Mouse (Mus musculus): ENCODE measurements around the gene Churc1. TPM values are rescaled to one million over a fixed set of nuclear protein-coding genes. Genes with fewer than 3 reads are reported as not detected.

Churc1 gene
- total and polyA plus RNA-seq, 3 experiments, result 76.2 to 96.7 (median 87.3) TPM

- TF ChIP-seq POLR2A (IDR thresholded peaks at IDR 0.05; ENCODE audit: insufficient read depth, low read depth, low read length), result no peak
- no peak for TF ChIP-seq CTCF (IDR thresholded peaks at IDR 0.05)
- no peak for TF ChIP-seq EP300 (IDR thresholded peaks at IDR 0.05; ENCODE audit: insufficient read depth, low read depth, low read length)
- no peaks in the 10 kb centered on the region for H3K36me3 ChIP-seq (ENCODE audit: control insufficient read depth, insufficient read depth, low read length)
- H3K4me3 ChIP-seq, result no peak overlapping the region
- peaks cover 4% of the 10 kb centered on the region; the same call in 1 of the 2 replicates for H3K27me3 ChIP-seq (ENCODE audit: control insufficient read depth, insufficient read depth, low read length)
- no peak for DNase-seq
- no peak overlapping the region for H3K27ac ChIP-seq
- H3K79me2 ChIP-seq (replicated peaks; ENCODE audit: control insufficient read depth, insufficient read depth, low read length), result no peaks in the 10 kb centered on the region
- H3K9ac ChIP-seq (ENCODE audit: low read depth, low read length), result no peak overlapping the region
- no peaks in the 10 kb centered on the region for H3K4me1 ChIP-seq (ENCODE audit: control insufficient read depth, insufficient read depth, low read length)
- WGBS, result 73% methylated on average over 4 of the region's 4 CpGs
- intact Hi-C loops (cut with DNase I), result no loop called here
Measured at GRCm38 (mm10) chr12:76817176-76817575, 51.8 kb downstream of the Churc1 start.

GRCm38 (mm10) chr12:76818120-76818519 lies 52.8 kb downstream of the Churc1 start:
- intact Hi-C loops (cut with DNase I), result no loop called here
- H3K27me3 ChIP-seq (ENCODE audit: control insufficient read depth, insufficient read depth, low read length), result peaks cover 4% of the 10 kb centered on the region; the same call in 1 of the 2 replicates
- no peak overlapping the region for H3K4me3 ChIP-seq
- no peaks in the 10 kb centered on the region for H3K79me2 ChIP-seq (replicated peaks; ENCODE audit: control insufficient read depth, insufficient read depth, low read length)
- no peaks in the 10 kb centered on the region for H3K36me3 ChIP-seq (ENCODE audit: control insufficient read depth, insufficient read depth, low read length)
- H3K27ac ChIP-seq, result no peak overlapping the region
- DNase-seq, result no peak
- H3K9ac ChIP-seq (ENCODE audit: low read depth, low read length), result no peak overlapping the region
- WGBS, result 79% methylated on average over 4 of the region's 4 CpGs
- TF ChIP-seq POLR2A (IDR thresholded peaks at IDR 0.05; ENCODE audit: insufficient read depth, low read depth, low read length) (no peak), CTCF (IDR thresholded peaks at IDR 0.05) (no peak), EP300 (IDR thresholded peaks at IDR 0.05; ENCODE audit: insufficient read depth, low read depth, low read length) (no peak)
- H3K4me1 ChIP-seq (ENCODE audit: control insufficient read depth, insufficient read depth, low read length), result no peaks in the 10 kb centered on the region

GRCm38 (mm10) chr12:76818908-76819307 lies 53.6 kb downstream of the Churc1 start:
- no peak for TF ChIP-seq CTCF (IDR thresholded peaks at IDR 0.05)
- no peak for TF ChIP-seq POLR2A (IDR thresholded peaks at IDR 0.05; ENCODE audit: insufficient read depth, low read depth, low read length)
- TF ChIP-seq EP300 (IDR thresholded peaks at IDR 0.05; ENCODE audit: insufficient read depth, low read depth, low read length), result no peak
- intact Hi-C loops (cut with DNase I), result no loop called here
- no peak overlapping the region for H3K4me3 ChIP-seq
- H3K9ac ChIP-seq (ENCODE audit: low read depth, low read length), result no peak overlapping the region
- no peak for DNase-seq
- peaks cover 4% of the 10 kb centered on the region; the same call in 1 of the 2 replicates for H3K27me3 ChIP-seq (ENCODE audit: control insufficient read depth, insufficient read depth, low read length)
- H3K36me3 ChIP-seq (ENCODE audit: control insufficient read depth, insufficient read depth, low read length), result no peaks in the 10 kb centered on the region
- H3K27ac ChIP-seq, result no peak overlapping the region
- H3K4me1 ChIP-seq (ENCODE audit: control insufficient read depth, insufficient read depth, low read length), result no peaks in the 10 kb centered on the region
- no peaks in the 10 kb centered on the region for H3K79me2 ChIP-seq (replicated peaks; ENCODE audit: control insufficient read depth, insufficient read depth, low read length)
- WGBS, result 84% methylated on average over 9 of the region's 9 CpGs

- H3K36me3 ChIP-seq (ENCODE audit: control insufficient read depth, insufficient read depth, low read length), result no peaks in the 10 kb centered on the region
- no peak for DNase-seq
- H3K4me3 ChIP-seq, result no peak overlapping the region
- no peak overlapping the region for H3K27ac ChIP-seq
- TF ChIP-seq CTCF (IDR thresholded peaks at IDR 0.05), result no peak
- H3K9ac ChIP-seq (ENCODE audit: low read depth, low read length), result no peak overlapping the region
- 75% methylated on average over 6 of the region's 6 CpGs for whole genome bisulfite sequencing
- no peaks in the 10 kb centered on the region for H3K79me2 ChIP-seq (replicated peaks; ENCODE audit: control insufficient read depth, insufficient read depth, low read length)
- peaks cover 4% of the 10 kb centered on the region; the same call in 1 of the 2 replicates for H3K27me3 ChIP-seq (ENCODE audit: control insufficient read depth, insufficient read depth, low read length)
- intact Hi-C loops (cut with DNase I), result no loop called here
- H3K4me1 ChIP-seq (ENCODE audit: control insufficient read depth, insufficient read depth, low read length), result no peaks in the 10 kb centered on the region
Measured at GRCm38 (mm10) chr12:76819816-76820215, 54.5 kb downstream of the Churc1 start.

GRCm38 (mm10) chr12:76820615-76821014 lies 55.3 kb downstream of the Churc1 start:
- H3K27me3 ChIP-seq (ENCODE audit: control insufficient read depth, insufficient read depth, low read length), result peaks cover 4% of the 10 kb centered on the region; the same call in 1 of the 2 replicates
- no peak for DNase-seq
- no peak overlapping the region for H3K4me3 ChIP-seq
- H3K36me3 ChIP-seq (ENCODE audit: control insufficient read depth, insufficient read depth, low read length), result no peaks in the 10 kb centered on the region
- no peaks in the 10 kb centered on the region for H3K4me1 ChIP-seq (ENCODE audit: control insufficient read depth, insufficient read depth, low read length)
- H3K27ac ChIP-seq, result no peak overlapping the region
- no peaks in the 10 kb centered on the region for H3K79me2 ChIP-seq (replicated peaks; ENCODE audit: control insufficient read depth, insufficient read depth, low read length)
- intact Hi-C loops (cut with DNase I), result no loop called here
- no peak for TF ChIP-seq POLR2A (IDR thresholded peaks at IDR 0.05; ENCODE audit: insufficient read depth, low read depth, low read length)
- no peak for TF ChIP-seq CTCF (IDR thresholded peaks at IDR 0.05)
- TF ChIP-seq EP300 (IDR thresholded peaks at IDR 0.05; ENCODE audit: insufficient read depth, low read depth, low read length), result no peak
- no peak overlapping the region for H3K9ac ChIP-seq (ENCODE audit: low read depth, low read length)
- WGBS, result 72% methylated on average over 4 of the region's 4 CpGs

GRCm38 (mm10) chr12:76822002-76822650 lies 56.8 kb downstream of the Churc1 start:
- Histone ChIP-seq H3K4me3 (peak overlapping the region; percentile 52), H3K27ac (no peak overlapping the region), H3K4me1 (ENCODE audit: control insufficient read depth, insufficient read depth, low read length) (no peaks in the 10 kb centered on the region), H3K9ac (ENCODE audit: low read depth, low read length) (peak overlapping the region; percentile 50), H3K36me3 (ENCODE audit: control insufficient read depth, insufficient read depth, low read length) (no peaks in the 10 kb centered on the region), H3K79me2 (replicated peaks; ENCODE audit: control insufficient read depth, insufficient read depth, low read length) (no peaks in the 10 kb centered on the region), H3K27me3 (ENCODE audit: control insufficient read depth, insufficient read depth, low read length) (peaks cover 4% of the 10 kb centered on the region; the same call in 1 of the 2 replicates)
- TF ChIP-seq CTCF (IDR thresholded peaks at IDR 0.05) (no peak), EP300 (IDR thresholded peaks at IDR 0.05; ENCODE audit: insufficient read depth, low read depth, low read length) (no peak), POLR2A (IDR thresholded peaks at IDR 0.05; ENCODE audit: insufficient read depth, low read depth, low read length) (no peak)
- 4% methylated on average over 66 of the region's 66 CpGs for WGBS
- intact Hi-C loops (cut with DNase I), result no loop called here
- peak; percentile 30 to 53 for DNase-seq
